Mouse (Mus musculus): Measurements from ENCODE around the gene Ccdc86. TPM values are rescaled to one million over a fixed set of nuclear protein-coding genes. Genes with fewer than 3 reads are reported as not detected.

The Ccdc86 gene
- total and polyA plus RNA-seq, 3 experiments: 3.1 to 7.1 (median 6.9) TPM

GRCm38 (mm10) chr19:10914291-10914690, 34.8 kb downstream of the Ccdc86 start:
- Histone ChIP-seq H3K27ac (no peak overlapping the region), H3K27me3 (ENCODE audit: control insufficient read depth, insufficient read depth, low read length) (no peaks in the 10 kb centered on the region), H3K4me3 (no peak overlapping the region), H3K9ac (ENCODE audit: low read depth, low read length) (no peak overlapping the region), H3K4me1 (ENCODE audit: control insufficient read depth, insufficient read depth, low read length) (peaks cover 3% of the 10 kb centered on the region; the same call in 1 of the 2 replicates), H3K79me2 (replicated peaks; ENCODE audit: control insufficient read depth, insufficient read depth, low read length) (no peaks in the 10 kb centered on the region), H3K36me3 (ENCODE audit: control insufficient read depth, insufficient read depth, low read length) (no peaks in the 10 kb centered on the region)
- DNase-seq: no peak
- intact Hi-C loops (cut with DNase I): no loop called here
- WGBS: 30% methylated on average over 7 of the region's 7 CpGs
- TF ChIP-seq POLR2A (IDR thresholded peaks at IDR 0.05; ENCODE audit: insufficient read depth, low read depth, low read length) (no peak), CTCF (IDR thresholded peaks at IDR 0.05) (no peak), EP300 (IDR thresholded peaks at IDR 0.05; ENCODE audit: insufficient read depth, low read depth, low read length) (no peak)

- H3K9ac ChIP-seq (ENCODE audit: low read depth, low read length): no peak overlapping the region
- DNase-seq: no peak
- no peak overlapping the region; the same call in 1 of the 2 replicates for H3K27ac ChIP-seq
- TF ChIP-seq EP300 (IDR thresholded peaks at IDR 0.05; ENCODE audit: insufficient read depth, low read depth, low read length) (no peak), CTCF (IDR thresholded peaks at IDR 0.05) (no peak), POLR2A (IDR thresholded peaks at IDR 0.05; ENCODE audit: insufficient read depth, low read depth, low read length) (no peak)
- H3K4me3 ChIP-seq: no peak overlapping the region
- H3K4me1 ChIP-seq (ENCODE audit: control insufficient read depth, insufficient read depth, low read length): peaks cover 9% of the 10 kb centered on the region
- intact Hi-C loops (cut with DNase I): loop anchor here (2.0 kb wide), 1 partner anchor 50 kb away; no protein-coding TSS in a partner anchor
- H3K36me3 ChIP-seq (ENCODE audit: control insufficient read depth, insufficient read depth, low read length): peaks cover 6% of the 10 kb centered on the region; the same call in 1 of the 2 replicates
- no peaks in the 10 kb centered on the region for H3K27me3 ChIP-seq (ENCODE audit: control insufficient read depth, insufficient read depth, low read length)
- 52% methylated on average over 6 of the region's 6 CpGs for WGBS
- H3K79me2 ChIP-seq (replicated peaks; ENCODE audit: control insufficient read depth, insufficient read depth, low read length): no peaks in the 10 kb centered on the region
These were observed 39.9 kb downstream of the Ccdc86 start for GRCm38 (mm10) chr19:10909087-10909721.

GRCm38 (mm10) chr19:10907891-10908290, 41.2 kb downstream of the Ccdc86 start:
- H3K79me2 ChIP-seq (replicated peaks; ENCODE audit: control insufficient read depth, insufficient read depth, low read length): no peaks in the 10 kb centered on the region
- intact Hi-C loops (cut with DNase I): loop anchor here (2.0 kb wide), 1 partner anchor 51 kb away; no protein-coding TSS in a partner anchor

GRCm38 (mm10) chr19:10905728-10906000, 43.4 kb downstream of the Ccdc86 start:
- H3K4me1 ChIP-seq (ENCODE audit: control insufficient read depth, insufficient read depth, low read length): peaks cover 10% of the 10 kb centered on the region
- H3K27me3 ChIP-seq (ENCODE audit: control insufficient read depth, insufficient read depth, low read length): no peaks in the 10 kb centered on the region
- peak overlapping the region; percentile 77 for H3K27ac ChIP-seq
- H3K9ac ChIP-seq (ENCODE audit: low read depth, low read length): no peak overlapping the region
- DNase-seq: no peak
- H3K4me3 ChIP-seq: no peak overlapping the region
- H3K79me2 ChIP-seq (replicated peaks; ENCODE audit: control insufficient read depth, insufficient read depth, low read length): no peaks in the 10 kb centered on the region
- peaks cover 18% of the 10 kb centered on the region for H3K36me3 ChIP-seq (ENCODE audit: control insufficient read depth, insufficient read depth, low read length)
- 35% methylated on average over 5 of the region's 5 CpGs for WGBS
- intact Hi-C loops (cut with DNase I): no loop called here
- TF ChIP-seq EP300 (IDR thresholded peaks at IDR 0.05; ENCODE audit: insufficient read depth, low read depth, low read length): no peak
- TF ChIP-seq POLR2A (IDR thresholded peaks at IDR 0.05; ENCODE audit: insufficient read depth, low read depth, low read length): no peak
- no peak for TF ChIP-seq CTCF (IDR thresholded peaks at IDR 0.05)

More at GRCm38 (mm10) chr19:10907891-10908290, 41.2 kb downstream of the Ccdc86 start:
- peaks cover 10% of the 10 kb centered on the region for H3K4me1 ChIP-seq (ENCODE audit: control insufficient read depth, insufficient read depth, low read length)
- peak; percentile 37 to 51 for DNase-seq
- H3K27ac ChIP-seq: no peak overlapping the region
- WGBS: 40% methylated on average over 3 of the region's 3 CpGs
- no peaks in the 10 kb centered on the region for H3K27me3 ChIP-seq (ENCODE audit: control insufficient read depth, insufficient read depth, low read length)
- no peak overlapping the region for H3K4me3 ChIP-seq
- TF ChIP-seq POLR2A (IDR thresholded peaks at IDR 0.05; ENCODE audit: insufficient read depth, low read depth, low read length) (no peak), CTCF (IDR thresholded peaks at IDR 0.05) (peak; percentile 85), EP300 (IDR thresholded peaks at IDR 0.05; ENCODE audit: insufficient read depth, low read depth, low read length) (peak; percentile 63; the same call in 1 of the 2 replicates)
- H3K9ac ChIP-seq (ENCODE audit: low read depth, low read length): no peak overlapping the region
- peaks cover 11% of the 10 kb centered on the region; the same call in 1 of the 2 replicates for H3K36me3 ChIP-seq (ENCODE audit: control insufficient read depth, insufficient read depth, low read length)

- intact Hi-C loops (cut with DNase I): no loop called here
- Histone ChIP-seq H3K79me2 (replicated peaks; ENCODE audit: control insufficient read depth, insufficient read depth, low read length) (no peaks in the 10 kb centered on the region), H3K4me1 (ENCODE audit: control insufficient read depth, insufficient read depth, low read length) (peaks cover 10% of the 10 kb centered on the region), H3K27me3 (ENCODE audit: control insufficient read depth, insufficient read depth, low read length) (no peaks in the 10 kb centered on the region), H3K4me3 (no peak overlapping the region), H3K27ac (peak overlapping the region; percentile 77), H3K36me3 (ENCODE audit: control insufficient read depth, insufficient read depth, low read length) (peaks cover 18% of the 10 kb centered on the region), H3K9ac (ENCODE audit: low read depth, low read length) (no peak overlapping the region)
- peak; percentile 73 to 83 for DNase-seq
- 0 out of 2 replicates have a peak, but pooled peaks have one; percentile 9 for TF ChIP-seq POLR2A (IDR thresholded peaks at IDR 0.05; ENCODE audit: insufficient read depth, low read depth, low read length)
- TF ChIP-seq EP300 (IDR thresholded peaks at IDR 0.05; ENCODE audit: insufficient read depth, low read depth, low read length): no peak
- peak; percentile 20; the same call in 1 of the 2 replicates for TF ChIP-seq CTCF (IDR thresholded peaks at IDR 0.05)
- 14% methylated on average over 7 of the region's 7 CpGs for WGBS
These were observed 43.9 kb downstream of the Ccdc86 start for GRCm38 (mm10) chr19:10904927-10905727.

Measured in heart, adult 2 months (tissue).